Mouse (Mus musculus) heart, postnatal 0 days (tissue): ENCODE measurements at regions not wholly inside any gene's neighbourhood (a gene's known extent, or its start where the extent isn't known, plus 50 kb on each side); places are given as distances from the start of the nearest gene placed in this dataset.

Experiments used
- CTCF ChIP-seq: IDR thresholded peaks from 2 replicates; pipeline ENCODE4 v1.5.1; 2016; ENCODE audit warnings: antibody characterized with exemption, control low read depth, low read depth
- EP300 ChIP-seq: IDR thresholded peaks from 2 replicates; pipeline ENCODE4 v1.6.1; 2016; ENCODE audit warnings: antibody characterized with exemption, low read depth

GRCm38 (mm10) chr12:113333399-113333798, 147.7 kb downstream of the Tmem121 start:
- no peak for TF ChIP-seq CTCF
- no peak for TF ChIP-seq EP300
